Mouse (Mus musculus) heart, adult 11 months (tissue): ENCODE measurements around the gene Acad12.
A peak's percentile ranks its signal among the peaks of the same experiment; 100 is the strongest.
"Not testable (repeated sequence)": the region's sequence is repeated elsewhere in the genome, so short reads cannot be mapped to it uniquely, and the experiment has no call there.

Source experiments
- DNase-seq: peaks from one replicate; pipeline ENCODE4 v3.0.0; 2022

The Acad12 gene

DNA sequence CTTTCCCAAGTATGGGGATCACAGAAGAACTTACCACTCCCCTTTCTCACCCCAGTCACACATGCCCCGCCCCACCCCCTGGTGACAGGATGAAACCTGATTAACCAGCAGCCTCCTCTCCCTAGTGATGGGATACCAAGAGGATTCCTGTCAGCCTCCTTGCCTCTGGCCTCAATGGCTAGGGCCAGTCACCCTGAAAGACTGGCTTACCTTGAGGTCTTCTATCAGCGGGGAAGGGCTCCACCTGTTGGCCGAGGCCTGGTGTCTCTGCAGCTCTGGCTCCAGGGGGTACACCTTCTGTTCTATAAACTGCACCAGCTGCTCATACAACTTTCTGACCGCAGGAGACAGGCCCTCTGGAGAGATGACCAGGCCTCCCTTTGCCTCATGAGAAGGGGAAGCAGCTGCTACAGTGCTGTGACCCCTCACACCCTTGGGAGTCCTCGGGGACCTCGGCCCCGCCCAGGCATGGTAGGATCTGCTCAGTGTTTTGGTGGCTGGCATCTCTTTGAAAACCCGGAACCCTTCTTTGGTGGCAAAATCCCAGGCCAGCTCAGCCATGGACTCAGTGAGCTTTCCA, 9.1 kb downstream of the Acad12 start:
- not testable (repeated sequence) for DNase-seq

DNA sequence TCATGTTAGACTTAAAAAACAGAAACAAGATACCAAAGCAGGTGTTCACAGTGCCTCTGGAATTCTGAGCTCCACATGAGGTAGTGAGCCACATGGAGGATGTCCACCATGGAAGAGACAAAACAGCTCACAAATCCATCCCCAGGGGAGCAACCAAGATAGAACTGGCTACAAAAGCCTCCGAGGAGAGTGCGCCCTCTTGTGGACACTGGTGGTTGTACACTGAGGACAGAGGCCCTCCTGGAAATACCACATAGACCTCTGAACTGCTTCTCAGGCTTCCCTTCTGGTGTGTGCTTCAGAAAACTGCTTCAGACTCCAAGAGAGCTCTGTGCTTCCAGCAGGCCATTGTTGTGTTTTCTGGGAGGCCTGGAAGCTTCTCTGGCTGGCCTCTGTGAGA, 12.6 kb downstream of the Acad12 start:
- DNase-seq = peak; percentile 97

DNA sequence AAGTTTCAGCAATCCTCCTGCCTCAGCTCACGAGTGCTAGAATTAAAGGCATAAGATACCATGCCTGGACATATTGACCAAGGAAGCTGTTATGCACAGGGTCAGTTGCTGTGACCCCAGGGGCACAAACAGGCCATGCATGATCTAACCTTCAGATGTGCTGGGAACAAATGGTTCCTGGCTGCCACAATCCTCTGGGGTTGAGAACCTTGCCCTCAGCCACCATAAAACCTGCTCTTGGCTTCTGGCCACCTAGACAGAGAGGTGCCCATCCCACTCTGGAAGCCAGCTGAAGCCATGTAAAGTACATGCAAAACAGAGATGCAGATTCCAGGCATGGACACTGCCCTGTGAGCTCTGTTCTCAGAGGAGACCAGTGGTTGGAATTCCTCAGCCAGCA, 14.9 kb downstream of the Acad12 start:
- not testable (repeated sequence) for DNase-seq

DNA sequence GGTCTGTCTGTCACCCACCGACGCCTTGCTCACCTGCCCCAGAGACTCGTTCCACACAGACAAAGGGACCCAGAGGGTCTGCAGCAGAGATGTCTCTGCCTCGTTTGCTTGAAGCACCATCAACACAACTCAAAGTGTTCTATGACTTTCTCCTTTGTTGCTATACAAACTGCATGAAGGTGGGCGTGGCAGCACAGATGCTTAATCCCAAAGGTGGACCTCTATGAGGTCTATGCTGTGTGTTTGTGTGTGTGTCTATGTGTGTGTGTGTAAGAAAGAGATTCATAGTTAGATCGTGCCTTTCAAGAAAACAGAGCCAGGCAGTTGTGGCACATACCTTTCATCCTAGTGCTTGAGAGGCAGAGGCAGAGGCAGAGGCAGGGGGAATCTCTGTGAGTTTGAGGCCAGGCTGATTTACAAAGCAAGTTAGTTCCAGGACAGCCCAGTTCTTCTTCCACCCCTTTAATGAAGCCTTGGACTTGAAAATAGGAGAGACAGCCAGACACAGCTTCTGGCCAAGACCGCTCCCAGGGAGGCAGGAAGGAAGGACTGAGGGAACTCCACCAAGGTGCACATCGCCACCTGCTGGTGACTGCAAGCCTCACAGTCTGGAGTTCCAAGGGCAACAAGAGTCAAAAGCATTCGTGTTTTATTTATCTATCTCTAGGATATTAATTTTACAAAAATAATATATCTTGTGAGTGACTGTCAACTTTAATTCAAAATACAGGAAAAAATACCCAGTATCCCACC, 17.0 kb downstream of the Acad12 start:
- DNase-seq = peak; percentile 98

DNA sequence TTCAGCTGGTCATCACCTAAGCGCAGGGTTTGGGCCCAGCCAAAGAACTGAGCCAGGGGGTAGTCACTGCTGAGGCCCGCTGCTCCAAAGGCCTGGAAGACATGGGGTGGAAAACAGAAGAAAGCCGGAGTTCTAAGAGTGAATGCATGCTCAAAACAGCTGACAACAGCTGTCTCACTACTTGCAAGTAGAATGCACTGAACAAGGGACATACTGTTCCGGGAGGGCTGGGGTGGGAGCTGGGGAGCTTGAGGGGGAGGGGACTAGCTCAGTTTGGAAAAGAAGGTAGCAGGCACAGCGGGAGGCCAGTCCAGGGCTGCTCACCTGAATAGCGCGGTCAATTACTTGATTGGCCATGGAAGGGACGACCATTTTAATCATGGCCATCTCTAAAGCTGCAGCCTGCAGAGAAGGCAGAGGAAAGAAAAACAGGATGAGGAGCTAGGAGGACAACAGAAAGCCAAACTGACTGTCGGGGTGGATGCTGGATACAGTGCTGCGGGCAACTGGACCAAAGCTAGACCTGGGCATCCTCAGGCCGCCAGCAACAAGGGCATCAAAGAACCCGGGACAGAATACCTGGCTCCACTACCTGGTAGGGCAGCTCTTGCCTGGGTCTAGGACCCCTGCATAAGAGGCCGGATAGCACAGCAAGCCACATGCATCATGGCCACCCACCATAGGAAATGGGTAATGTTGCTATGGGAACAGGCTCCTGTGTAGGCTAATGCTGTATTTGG, 19.7 kb downstream of the Acad12 start:
- DNase-seq = peak; percentile 97

DNA sequence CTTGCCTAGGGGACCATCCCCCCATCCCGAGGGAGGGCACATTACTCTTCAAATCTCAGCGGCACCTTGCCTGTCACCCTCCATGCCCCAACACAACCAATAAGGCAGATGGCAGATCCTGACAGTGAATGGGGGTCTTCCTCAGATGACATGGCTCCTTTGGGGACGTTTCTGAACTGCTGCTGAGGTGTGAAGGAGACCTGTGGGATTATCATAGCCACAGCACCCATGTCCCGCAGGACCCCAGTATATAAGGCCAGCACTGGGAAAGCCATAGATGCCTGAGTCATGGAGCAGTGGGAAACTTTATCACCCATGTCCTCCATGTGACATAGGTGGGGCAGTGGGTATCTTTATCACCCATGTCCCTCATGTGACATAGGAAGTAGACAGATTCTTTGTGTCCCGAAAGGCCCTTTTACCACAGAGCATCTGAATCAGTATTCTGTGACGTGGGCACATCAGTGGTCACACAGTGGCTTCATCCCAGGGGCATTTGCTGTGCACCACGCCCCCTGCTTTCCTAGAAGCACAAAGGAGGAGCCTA, 20.7 kb downstream of the Acad12 start:
- DNase-seq = peak; percentile 90

DNA sequence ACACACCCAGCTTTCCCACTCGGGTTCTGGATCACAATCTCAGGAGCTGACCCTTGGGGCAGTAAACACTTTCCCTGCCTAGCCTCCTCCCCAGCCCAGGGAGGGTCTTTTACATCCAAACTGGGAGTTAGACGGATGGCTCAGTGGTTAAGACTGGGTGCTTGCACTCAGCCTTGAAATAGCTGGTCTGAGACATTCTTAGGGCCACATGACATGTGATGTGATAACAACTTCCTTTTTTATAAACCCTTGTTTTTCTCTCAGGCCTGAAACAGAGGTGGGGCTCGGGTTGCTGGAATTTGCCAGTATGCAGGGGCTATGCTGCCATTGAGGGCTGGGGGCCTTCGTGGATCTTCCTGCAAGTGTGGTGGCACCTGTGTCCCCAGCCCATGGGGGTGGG, 21.4 kb downstream of the Acad12 start:
- peak; percentile 86 for DNase-seq

DNA sequence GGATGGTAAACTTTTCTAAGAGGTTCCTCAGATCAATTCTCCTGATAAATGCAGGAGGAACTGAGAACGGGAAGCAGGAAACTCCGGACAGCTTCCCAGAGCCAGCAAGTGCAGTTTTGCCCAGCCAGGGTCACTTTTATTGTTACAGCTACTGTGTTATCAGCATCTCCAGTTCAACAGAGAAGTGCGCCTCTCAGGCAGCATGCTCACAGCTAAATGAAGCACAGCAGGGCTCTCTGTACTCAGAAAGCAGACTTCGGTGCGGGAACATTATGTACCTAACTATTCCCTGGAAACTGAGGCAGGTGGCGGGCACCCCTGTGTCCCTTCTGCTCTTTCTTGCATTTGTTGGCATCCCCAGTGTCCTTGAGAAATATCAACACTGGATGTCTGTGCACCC, 22.5 kb downstream of the Acad12 start:
- peak; percentile 91 for DNase-seq

DNA sequence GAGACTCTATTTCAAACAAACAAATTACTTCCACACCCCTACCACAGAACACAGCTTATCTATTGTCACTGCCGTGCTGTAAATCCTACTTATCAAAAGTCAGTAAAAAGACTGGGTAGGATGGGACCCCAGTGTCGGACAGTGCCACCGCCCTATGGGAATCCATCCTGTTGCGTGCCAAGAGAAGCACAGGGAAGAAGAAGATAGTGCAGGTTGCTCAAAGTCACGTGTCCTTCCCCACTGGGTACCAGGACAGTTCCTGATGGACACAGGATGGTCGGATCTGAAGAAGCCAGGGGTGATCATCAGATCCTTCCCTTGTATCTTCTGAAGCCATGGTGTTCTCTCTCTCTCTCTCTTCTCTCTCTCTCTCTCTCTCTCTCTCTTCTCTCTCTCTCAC, 23.0 kb downstream of the Acad12 start:
- DNase-seq = peak; percentile 88

DNA sequence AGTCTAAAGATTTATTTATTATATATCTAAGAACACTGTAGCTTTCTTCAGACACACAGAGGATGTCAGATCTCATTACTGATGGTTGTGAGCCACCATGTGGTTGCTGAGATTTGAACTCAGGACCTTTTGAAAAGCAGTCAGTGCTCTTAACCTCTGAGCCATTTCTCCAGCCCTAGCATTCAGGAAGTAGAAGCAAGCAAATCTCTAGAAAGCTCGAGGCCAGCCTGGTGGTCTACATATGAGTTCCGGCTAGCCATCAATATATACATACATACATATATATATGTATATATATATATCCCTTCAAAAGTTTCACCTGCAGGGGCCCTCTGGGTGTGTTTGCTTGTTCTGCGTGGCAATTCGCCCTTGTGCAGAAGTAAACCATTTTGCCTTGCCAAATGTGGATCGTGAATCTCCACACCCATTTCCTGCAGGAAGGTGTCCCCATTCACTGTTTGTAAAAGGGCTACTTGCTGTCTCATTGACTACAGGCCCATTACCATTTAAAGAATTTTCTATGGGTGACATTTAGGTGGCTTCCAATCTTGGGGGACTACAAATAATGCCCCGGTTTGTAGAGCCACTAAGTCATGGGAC, 23.9 kb downstream of the Acad12 start:
- peak; percentile 92 for DNase-seq

DNA sequence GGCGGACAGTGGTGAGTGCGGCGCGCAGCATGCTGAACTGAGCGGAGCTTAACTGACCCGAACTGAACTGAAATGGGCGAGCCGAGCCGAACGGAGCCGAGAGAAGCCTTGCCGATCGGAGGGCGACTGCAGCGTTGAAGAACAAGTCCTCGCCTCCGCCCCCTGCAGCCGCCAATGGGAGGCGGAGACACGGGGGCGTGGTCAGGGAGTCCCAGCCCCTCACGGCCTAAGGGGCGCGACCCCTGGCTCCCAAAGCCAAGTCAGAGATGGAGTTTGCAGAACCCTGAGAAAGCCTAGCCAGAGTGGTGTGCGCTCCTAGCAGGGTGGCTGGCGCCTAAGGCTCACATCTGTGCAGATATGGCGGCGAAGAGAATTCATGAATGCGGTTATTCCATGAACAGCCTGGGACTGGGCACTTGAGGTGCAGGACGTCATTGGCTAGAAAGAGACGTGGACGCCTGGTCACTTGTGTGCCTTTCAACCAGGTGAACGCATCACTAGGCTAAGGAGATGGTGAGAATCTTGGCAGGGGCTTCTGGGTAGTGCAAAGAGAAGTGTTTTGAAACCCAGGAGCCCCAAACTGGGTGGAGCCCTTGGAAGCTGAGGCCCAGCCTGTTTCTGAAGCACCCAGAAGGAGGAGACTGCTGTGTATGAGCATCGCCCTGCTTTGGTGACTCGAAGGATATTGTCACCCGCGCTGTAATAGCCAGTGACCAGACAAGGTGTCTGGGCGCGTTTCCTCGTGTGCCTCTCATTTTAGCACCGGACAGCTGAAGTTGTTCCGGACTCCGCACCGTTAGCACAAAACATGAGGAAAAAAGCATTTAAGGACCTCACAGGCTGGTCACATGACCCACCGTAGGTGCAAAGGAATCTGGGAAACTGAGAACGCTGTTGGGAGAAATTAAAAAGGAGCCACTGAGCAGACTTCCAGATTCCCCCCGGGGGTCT, 25.0 kb downstream of the Acad12 start, which contains the start of gene Aldh2:
Aldh2 (minus strand) TSS at position 374 of the 951 bp plus-strand sequence.
- peak; percentile 99 for DNase-seq

DNA sequence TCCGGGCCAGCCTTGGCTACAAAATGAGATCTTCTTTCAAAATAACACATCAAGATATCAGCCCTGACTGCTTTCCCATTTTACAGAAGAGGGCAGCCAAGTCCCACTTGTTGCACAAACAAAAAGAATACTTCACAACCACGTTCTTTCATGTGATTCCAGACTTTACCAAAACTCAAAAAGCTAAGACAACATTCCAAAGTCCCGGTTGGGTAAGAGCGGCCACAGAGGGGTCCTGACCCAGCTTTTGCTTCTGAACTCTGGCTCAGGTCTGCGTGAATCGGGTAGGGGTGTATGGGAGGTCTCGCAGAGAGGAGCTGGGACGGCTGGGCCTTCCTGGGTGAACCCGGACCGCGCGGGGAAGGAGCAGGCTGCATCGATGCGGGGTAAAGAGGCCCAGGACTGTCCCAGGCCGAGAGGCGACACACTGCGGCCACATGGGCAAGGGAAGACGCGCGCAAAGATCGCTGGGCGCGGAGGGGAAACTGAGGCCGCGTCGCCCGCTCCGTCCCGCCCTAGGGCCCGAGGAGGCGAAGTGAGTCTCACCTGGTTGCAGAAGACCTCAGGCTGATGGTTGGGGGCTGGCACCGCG, 25.8 kb downstream of the Acad12 start:
- peak; percentile 84 for DNase-seq

DNA sequence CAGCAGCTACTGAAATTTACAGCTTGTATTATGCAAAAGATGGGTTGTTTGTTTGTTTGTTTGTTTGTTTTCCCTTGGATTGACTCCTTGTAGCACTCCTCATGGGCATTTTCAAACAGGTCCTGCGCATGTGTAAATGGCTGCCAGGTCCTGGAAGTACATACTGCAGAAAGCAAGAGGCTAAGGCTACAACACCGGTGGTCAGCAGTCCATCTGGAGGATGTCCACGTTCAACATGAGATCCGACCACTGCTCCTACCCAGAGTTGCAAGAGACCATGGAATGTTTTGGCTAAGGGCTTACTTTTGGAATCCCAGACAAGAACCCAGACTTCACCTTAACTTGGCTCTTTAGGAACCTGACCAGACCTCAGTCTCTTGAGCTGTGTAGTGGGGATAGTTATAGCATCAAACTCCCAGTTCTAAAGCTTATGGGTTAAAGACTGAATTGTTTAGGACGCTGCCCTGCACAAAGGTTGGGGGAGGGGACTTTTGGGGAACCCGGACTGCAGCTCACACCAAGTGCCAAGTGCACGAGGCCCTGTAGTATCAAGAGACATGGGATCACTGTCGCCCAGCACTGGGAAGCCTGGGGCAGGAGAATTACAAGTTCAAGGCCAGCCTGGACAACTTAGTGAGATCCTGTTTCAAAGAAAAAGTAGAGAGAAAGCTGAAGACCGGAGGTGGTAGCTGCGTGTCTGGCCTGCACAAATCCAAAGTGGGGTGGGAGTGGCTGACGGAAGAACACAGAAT, 26.5 kb downstream of the Acad12 start:
- peak; percentile 94 for DNase-seq

DNA sequence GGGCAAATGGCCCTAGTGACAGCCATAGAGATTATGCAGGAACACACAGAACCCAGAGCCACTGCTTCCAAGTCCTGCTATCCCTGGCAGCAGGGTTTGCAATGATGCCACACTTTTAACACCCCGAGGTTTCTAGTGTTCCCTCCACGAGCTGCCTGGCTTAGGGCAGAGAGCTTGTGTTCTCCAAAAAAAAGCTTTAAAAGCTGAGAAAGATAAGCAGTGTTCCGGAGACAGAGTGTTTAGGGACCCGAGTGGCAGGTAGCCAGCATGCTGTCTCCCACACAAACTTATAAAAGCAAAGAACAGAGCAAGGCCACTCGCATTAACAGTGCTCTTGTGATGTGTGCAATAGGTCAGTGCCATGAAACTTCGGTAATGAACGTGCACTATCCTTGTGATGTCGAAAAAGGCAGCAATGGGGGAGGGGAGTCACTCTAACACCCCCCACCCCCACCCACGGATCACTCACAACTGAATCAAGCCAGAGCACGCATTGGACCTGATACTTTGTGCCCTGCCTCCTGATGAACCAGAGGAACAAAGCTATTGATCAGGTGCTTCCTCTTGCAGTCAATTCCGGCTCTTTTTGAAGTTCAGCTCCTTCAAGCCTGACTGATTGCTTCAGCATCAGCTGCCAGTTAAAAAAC, 27.2 kb downstream of the Acad12 start:
- DNase-seq = peak; percentile 96

DNA sequence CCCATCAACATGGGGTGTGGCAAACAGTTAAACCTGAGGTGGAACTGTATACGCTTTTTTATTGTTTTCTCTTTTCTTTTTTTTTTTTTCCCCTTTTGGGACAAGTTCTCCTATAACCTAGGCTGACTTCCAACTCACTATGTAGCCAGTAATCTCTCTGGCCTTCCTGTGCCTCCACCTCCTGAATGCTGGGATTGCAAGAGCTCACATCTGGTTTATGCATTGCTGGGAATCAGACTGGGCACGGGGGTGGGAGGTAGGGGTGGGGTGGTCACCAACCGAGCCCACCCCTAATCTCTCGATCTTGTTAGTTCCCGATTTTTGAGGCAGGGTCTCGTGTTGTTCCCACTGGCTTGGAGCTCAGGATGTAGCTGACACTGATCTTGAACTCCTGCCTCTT, 28.8 kb downstream of the Acad12 start:
- DNase-seq = peak; percentile 92

DNA sequence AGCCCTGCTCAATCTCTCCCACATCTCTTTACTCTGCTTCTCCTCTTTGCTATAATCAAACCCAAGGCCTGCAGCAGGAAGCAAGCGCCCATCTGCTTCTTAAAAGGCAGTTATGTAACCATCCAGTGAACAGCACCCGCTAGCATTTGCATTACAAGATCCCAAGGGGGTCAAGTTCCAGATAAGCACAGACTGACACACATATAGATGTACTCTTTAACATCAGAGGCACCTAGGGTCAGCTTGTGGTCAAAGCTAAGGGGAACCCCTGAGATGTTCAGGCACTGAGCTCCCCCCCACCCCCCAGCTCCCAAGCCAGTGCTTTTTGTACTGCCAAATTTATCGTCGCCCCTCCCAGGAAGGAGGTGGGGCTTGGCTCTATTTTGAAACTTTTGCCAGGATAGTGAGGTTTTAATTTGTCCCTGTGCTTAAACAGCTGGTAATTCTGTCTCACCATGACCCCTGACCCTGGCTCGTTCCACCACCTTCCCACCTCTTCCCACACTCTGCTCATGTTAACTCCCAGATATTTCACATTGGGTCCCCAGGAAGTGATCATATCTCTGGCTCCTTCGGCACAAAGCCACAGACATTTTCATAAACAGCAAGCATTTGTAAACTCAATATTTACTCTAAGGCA, 32.2 kb downstream of the Acad12 start:
- peak; percentile 99 for DNase-seq

DNA sequence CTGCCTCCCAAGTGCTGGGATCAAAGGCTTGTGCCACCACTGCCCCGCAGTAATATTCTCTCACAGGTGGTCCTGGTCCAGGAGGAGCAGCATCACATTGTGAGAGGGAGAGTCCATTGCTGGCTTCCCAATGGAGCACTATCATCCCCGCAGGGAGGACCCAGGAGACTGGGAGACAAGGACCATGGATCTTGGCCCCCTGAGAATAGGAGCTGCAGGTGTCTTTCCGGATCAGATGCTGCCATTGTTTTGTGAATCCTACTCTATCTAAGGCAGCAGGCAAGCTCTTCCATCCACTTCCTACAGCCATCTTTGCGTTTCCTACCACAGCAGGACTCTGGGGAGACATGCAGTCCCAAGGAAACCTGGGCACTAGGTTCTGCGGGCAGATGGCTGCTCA, 33.0 kb downstream of the Acad12 start:
- peak; percentile 95 for DNase-seq

DNA sequence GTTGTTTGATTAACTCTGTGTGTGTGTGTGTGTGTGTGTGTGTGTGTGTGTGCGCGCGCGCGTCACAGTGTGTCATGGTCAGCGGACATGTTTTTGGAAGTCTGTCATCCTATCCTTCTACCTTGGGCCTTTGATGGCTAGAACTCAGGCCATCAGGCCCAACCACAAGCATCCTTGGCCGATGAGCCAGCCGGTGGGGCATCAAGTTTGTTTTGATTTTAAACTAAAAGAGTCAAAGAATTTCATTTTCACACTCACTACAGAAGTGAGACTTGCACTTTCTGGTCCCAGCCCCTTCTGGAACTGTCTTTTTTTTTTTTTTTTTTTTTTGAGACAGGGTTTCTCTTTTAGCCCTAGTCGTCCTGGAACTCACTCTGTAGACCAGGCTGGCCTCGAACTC, 33.7 kb downstream of the Acad12 start:
- no peak for DNase-seq

DNA sequence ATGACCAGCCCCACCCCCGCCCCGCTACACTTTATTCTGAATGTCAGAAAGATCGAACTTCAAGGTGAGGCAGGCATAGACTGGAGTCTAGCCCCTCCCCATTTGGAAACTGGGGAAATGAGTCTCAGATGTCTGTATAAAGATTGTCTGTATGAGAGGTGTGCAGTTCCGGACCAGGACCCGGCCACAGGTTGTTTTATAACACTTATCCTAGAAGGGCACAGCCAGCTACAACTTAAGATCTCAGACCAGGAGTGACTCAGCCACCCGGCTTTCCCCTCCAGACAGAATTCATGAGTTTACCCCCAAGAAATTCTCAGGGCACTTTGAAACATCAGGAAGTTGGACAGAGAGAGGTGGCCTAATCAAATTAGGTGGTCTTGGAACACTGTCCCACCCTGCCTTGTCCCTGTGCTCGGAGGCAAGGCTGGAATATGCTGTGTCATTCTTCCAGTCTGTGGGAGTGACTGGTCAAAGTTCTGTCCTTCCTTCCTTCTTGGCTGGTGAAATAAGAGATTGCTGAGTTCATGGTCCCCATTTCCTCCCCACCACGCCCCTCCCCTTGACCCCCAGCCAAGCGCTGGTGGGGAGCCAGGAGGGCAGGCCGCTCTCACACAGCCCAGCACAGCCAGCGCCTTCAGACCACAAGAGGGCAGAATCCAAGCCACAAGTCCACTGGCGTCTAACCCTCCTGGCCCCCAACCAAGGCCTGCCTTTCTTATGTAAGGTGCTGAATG, 34.8 kb downstream of the Acad12 start:
- peak; percentile 100 for DNase-seq
